Mouse (Mus musculus) forebrain, embryonic 12.5 days (tissue): ENCODE measurements around the gene Rplp2. TPM values are rescaled to one million over a fixed set of nuclear protein-coding genes. Genes with fewer than 3 reads are reported as not detected.
"Not testable (repeated sequence)": the region's sequence is repeated elsewhere in the genome, so short reads cannot be mapped to it uniquely, and the experiment has no call there.

Source experiments
- ATAC-seq: fragments of 200-750 bp; cut with Nextera tagmentation; 2 replicates; pipeline ENCODE4 v1.8.0; 2017; ENCODE audit warnings: moderate TSS enrichment; ENCODE audit not compliant: low FRiP score
- H3K27ac ChIP-seq: fragments of 300-500 bp; sonication (generic); 2 replicates; pipeline ENCODE4 v1.5.1; 2016; ENCODE audit warnings: mild to moderate bottlenecking
- H3K27me3 ChIP-seq: fragments of 300-500 bp; sonication (generic); 2 replicates; pipeline ENCODE4 v1.6.1; 2016; ENCODE audit warnings: mild to moderate bottlenecking
- H3K36me3 ChIP-seq: fragments of 300-500 bp; sonication (generic); replicated peaks from 2 replicates; pipeline ENCODE4 v1.6.1; 2016; ENCODE audit warnings: mild to moderate bottlenecking
- H3K4me1 ChIP-seq: fragments of 300-500 bp; sonication (generic); 2 replicates; pipeline ENCODE4 v1.6.1; 2016
- H3K4me2 ChIP-seq: fragments of 300-500 bp; sonication (generic); 2 replicates; pipeline ENCODE4 v1.6.1; 2016; ENCODE audit warnings: mild to moderate bottlenecking, moderate library complexity
- H3K4me3 ChIP-seq: fragments of 300-500 bp; sonication (generic); replicated peaks from 2 replicates; pipeline ENCODE4 v1.5.1; 2016; ENCODE audit warnings: mild to moderate bottlenecking
- H3K9ac ChIP-seq: fragments of 300-500 bp; sonication (generic); 2 replicates; pipeline ENCODE4 v1.6.1; 2016; ENCODE audit warnings: mild to moderate bottlenecking
- H3K9me3 ChIP-seq: fragments of 300-500 bp; sonication (generic); 2 replicates; pipeline ENCODE4 v1.6.1; 2016
- WGBS: fragments of 180-500 bp; shearing (Covaris S2); methylation state at CpG from one replicate; pipeline ENCODE4 v1.1.7; 2016; 5-methylcytosine and 5-hydroxymethylcytosine counted together
- polyA plus RNA-seq: library from polyadenylated mRNA; unstranded; fragments of >200 nt; fragmentation: Nextera tagmentation; extraction: Ambion mirVana; gene quantifications from 2 replicates; pipeline ENCODE4 v1.2.1, GENCODE M21; 2016

Gene Rplp2
- polyA plus RNA-seq, result 950 and 986 TPM in 2 replicates

GRCm38 (mm10) chr7:141447110-141447991 lies at the start of gene Rplp2:
TSS of gene Rplp2 (plus strand) at chr7:141447370.
- peak; percentile 91 for ATAC-seq
- Histone ChIP-seq H3K27me3 (no peaks in the 10 kb centered on the region), H3K36me3 (peaks cover 39% of the 10 kb centered on the region), H3K27ac (peak within 1 kb of the TSS; percentile 88), H3K4me1 (peaks cover 39% of the 10 kb centered on the region), H3K4me2 (peak within 1 kb of the TSS; percentile 76), H3K9ac (peak within 1 kb of the TSS; percentile 86), H3K4me3 (peak within 1 kb of the TSS; percentile 91), H3K9me3 (no peaks in the 10 kb centered on the region)
- under 1% methylated on average over 63 of the region's 63 CpGs for WGBS

GRCm38 (mm10) chr7:141403305-141403704 lies 43.9 kb upstream of the Rplp2 start:
- H3K36me3 ChIP-seq, result peaks cover 66% of the 10 kb centered on the region
- WGBS, result 37% methylated on average over 5 of the region's 5 CpGs
- no peaks in the 10 kb centered on the region for H3K9me3 ChIP-seq
- H3K4me3 ChIP-seq, result no peak overlapping the region
- no peaks in the 10 kb centered on the region for H3K4me1 ChIP-seq
- H3K27ac ChIP-seq, result no peak overlapping the region
- H3K4me2 ChIP-seq, result no peak overlapping the region
- no peaks in the 10 kb centered on the region for H3K27me3 ChIP-seq
- no peak overlapping the region for H3K9ac ChIP-seq
- ATAC-seq, result peak; percentile 65

DNA sequence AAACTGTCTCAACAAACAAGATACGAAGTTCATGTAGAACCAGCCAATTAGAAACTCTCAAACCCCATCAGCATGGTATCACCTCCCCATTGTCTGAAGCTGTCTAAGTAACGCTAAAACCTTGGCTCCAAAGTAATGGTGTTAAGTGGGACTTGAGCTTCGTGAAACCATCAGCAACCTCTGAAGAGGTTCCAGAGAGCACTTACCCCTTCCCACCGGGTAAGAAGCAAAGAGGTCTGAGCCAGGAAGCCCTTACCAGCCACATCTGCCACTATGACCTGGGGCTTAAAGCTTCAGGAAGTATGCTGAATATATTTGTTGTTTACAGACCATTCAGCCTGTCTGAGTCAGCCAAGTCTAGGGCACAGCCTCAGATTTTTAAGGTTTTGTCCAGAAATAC lies 41.7 kb upstream of the Rplp2 start:
- Histone ChIP-seq H3K27ac (no peak overlapping the region), H3K4me2 (no peak overlapping the region), H3K9ac (no peak overlapping the region), H3K9me3 (no peaks in the 10 kb centered on the region), H3K27me3 (no peaks in the 10 kb centered on the region), H3K36me3 (peaks cover 56% of the 10 kb centered on the region), H3K4me3 (no peak overlapping the region), H3K4me1 (peaks cover 4% of the 10 kb centered on the region; the same call in 1 of the 2 replicates)
- 82% methylated on average over 4 of the region's 4 CpGs for WGBS
- ATAC-seq, result no peak

GRCm38 (mm10) chr7:141407670-141408069 lies 39.5 kb upstream of the Rplp2 start:
- not testable (repeated sequence) for H3K9ac ChIP-seq, H3K9me3 ChIP-seq, H3K27ac ChIP-seq, H3K4me1 ChIP-seq, H3K4me2 ChIP-seq, ATAC-seq, H3K27me3 ChIP-seq, H3K4me3 ChIP-seq
- peaks cover 41% of the 10 kb centered on the region for H3K36me3 ChIP-seq
- WGBS, result 95% methylated on average over 7 of the region's 7 CpGs

DNA sequence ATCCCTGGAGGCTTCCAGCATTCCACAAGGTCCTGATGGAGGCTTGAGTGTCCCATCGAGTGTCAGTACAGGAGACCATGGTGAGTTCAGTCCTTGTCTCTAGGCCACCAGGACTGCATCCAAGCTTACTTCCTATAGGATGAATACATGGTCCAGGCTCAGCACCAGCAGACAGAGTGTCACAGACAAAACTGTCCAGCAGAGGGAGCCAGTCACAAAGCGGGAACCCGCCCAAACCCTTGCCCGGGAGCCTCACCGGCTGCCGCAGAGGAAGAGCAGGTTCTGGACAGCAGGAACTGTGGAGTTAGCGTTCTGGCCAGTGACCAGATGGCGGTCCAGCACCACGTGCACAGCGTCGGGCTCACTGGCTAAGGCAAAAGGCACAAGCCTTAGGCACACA lies 38.3 kb upstream of the Rplp2 start:
- peak; percentile 61; the same call in 1 of the 2 replicates for ATAC-seq
- peak overlapping the region; percentile 36; the same call in 1 of the 2 replicates for H3K9ac ChIP-seq
- 11% methylated on average over 11 of the region's 11 CpGs for WGBS

GRCm38 (mm10) chr7:141410631-141411030 lies 36.5 kb upstream of the Rplp2 start:
- Histone ChIP-seq H3K4me3 (no peak overlapping the region), H3K4me1 (peaks cover 17% of the 10 kb centered on the region), H3K27me3 (no peaks in the 10 kb centered on the region), H3K9me3 (no peaks in the 10 kb centered on the region), H3K27ac (no peak overlapping the region), H3K4me2 (no peak overlapping the region), H3K9ac (no peak overlapping the region), H3K36me3 (peaks cover 27% of the 10 kb centered on the region)
- ATAC-seq, result no peak
- WGBS, result 98% methylated on average over 8 of the region's 8 CpGs

More for the DNA sequence above, 38.3 kb upstream of the Rplp2 start:
- H3K9me3 ChIP-seq, result no peaks in the 10 kb centered on the region
- 0 out of 2 replicates have a peak overlapping the region, but pooled peaks have one; percentile 8 for H3K4me2 ChIP-seq
- H3K36me3 ChIP-seq, result peaks cover 32% of the 10 kb centered on the region
- H3K4me3 ChIP-seq, result no peak overlapping the region
- H3K27me3 ChIP-seq, result no peaks in the 10 kb centered on the region
- no peak overlapping the region for H3K27ac ChIP-seq
- H3K4me1 ChIP-seq, result peaks cover 12% of the 10 kb centered on the region

DNA sequence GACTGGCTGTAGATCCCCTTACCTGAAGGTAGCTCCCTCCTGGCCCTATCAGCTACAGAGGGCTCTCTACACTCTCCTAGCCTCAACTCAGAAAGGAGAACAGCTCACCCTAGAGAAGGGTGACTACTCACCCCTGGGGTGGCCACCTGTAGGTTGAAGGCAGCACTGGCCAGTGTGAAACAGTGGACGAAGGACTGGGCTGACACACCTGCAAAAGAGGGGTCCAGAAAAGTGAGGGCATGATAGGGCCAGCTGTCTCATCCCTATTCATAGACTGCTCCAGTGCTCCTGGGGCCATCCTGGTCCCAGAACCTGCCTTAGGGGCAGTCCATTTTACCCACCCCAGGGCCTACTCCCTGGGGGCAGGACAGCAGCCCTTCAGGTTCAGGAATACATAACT lies 35.5 kb upstream of the Rplp2 start:
- Histone ChIP-seq H3K9ac (0 out of 2 replicates have a peak overlapping the region, but pooled peaks have one; percentile 8), H3K4me1 (peaks cover 17% of the 10 kb centered on the region), H3K4me3 (no peak overlapping the region), H3K4me2 (no peak overlapping the region), H3K9me3 (no peaks in the 10 kb centered on the region), H3K27me3 (no peaks in the 10 kb centered on the region), H3K36me3 (peaks cover 27% of the 10 kb centered on the region), H3K27ac (no peak overlapping the region)
- ATAC-seq, result no peak
- WGBS, result 91% methylated on average over 1 of the region's 1 CpGs

GRCm38 (mm10) chr7:141413331-141413730 lies 33.8 kb upstream of the Rplp2 start:
- Histone ChIP-seq H3K9ac (peak overlapping the region; percentile 87), H3K4me1 (peaks cover 17% of the 10 kb centered on the region), H3K36me3 (peaks cover 19% of the 10 kb centered on the region; the same call in 1 of the 2 replicates), H3K27me3 (no peaks in the 10 kb centered on the region), H3K27ac (peak overlapping the region; percentile 78), H3K4me2 (peak overlapping the region; percentile 93), H3K4me3 (peak overlapping the region; percentile 69), H3K9me3 (no peaks in the 10 kb centered on the region)
- WGBS, result 3% methylated on average over 16 of the region's 16 CpGs
- peak; percentile 27 for ATAC-seq

GRCm38 (mm10) chr7:141413809-141414584 lies 33.2 kb upstream of the Rplp2 start, which contains the start of gene Gatd1:
TSS of gene Gatd1 (minus strand) at chr7:141414136.
- H3K36me3 ChIP-seq, result peaks cover 19% of the 10 kb centered on the region; the same call in 1 of the 2 replicates
- H3K4me3 ChIP-seq, result peak within 1 kb of the TSS; percentile 69
- peak within 1 kb of the TSS; percentile 87 for H3K9ac ChIP-seq
- peak within 1 kb of the TSS; percentile 93 for H3K4me2 ChIP-seq
- peaks cover 13% of the 10 kb centered on the region for H3K4me1 ChIP-seq
- no peaks in the 10 kb centered on the region for H3K27me3 ChIP-seq
- WGBS, result under 1% methylated on average over 48 of the region's 56 CpGs
- H3K9me3 ChIP-seq, result no peaks in the 10 kb centered on the region
- H3K27ac ChIP-seq, result peak within 1 kb of the TSS; percentile 78
- ATAC-seq, result peak; percentile 92

- WGBS, result 76% methylated on average over 6 of the region's 6 CpGs
- Histone ChIP-seq H3K9ac (no peak overlapping the region), H3K4me1 (peaks cover 12% of the 10 kb centered on the region), H3K27ac (no peak overlapping the region), H3K9me3 (no peaks in the 10 kb centered on the region), H3K36me3 (no peaks in the 10 kb centered on the region), H3K27me3 (no peaks in the 10 kb centered on the region), H3K4me3 (no peak overlapping the region), H3K4me2 (no peak overlapping the region)
- no peak for ATAC-seq
Observed at GRCm38 (mm10) chr7:141416144-141416841, 30.9 kb upstream of the Rplp2 start.

DNA sequence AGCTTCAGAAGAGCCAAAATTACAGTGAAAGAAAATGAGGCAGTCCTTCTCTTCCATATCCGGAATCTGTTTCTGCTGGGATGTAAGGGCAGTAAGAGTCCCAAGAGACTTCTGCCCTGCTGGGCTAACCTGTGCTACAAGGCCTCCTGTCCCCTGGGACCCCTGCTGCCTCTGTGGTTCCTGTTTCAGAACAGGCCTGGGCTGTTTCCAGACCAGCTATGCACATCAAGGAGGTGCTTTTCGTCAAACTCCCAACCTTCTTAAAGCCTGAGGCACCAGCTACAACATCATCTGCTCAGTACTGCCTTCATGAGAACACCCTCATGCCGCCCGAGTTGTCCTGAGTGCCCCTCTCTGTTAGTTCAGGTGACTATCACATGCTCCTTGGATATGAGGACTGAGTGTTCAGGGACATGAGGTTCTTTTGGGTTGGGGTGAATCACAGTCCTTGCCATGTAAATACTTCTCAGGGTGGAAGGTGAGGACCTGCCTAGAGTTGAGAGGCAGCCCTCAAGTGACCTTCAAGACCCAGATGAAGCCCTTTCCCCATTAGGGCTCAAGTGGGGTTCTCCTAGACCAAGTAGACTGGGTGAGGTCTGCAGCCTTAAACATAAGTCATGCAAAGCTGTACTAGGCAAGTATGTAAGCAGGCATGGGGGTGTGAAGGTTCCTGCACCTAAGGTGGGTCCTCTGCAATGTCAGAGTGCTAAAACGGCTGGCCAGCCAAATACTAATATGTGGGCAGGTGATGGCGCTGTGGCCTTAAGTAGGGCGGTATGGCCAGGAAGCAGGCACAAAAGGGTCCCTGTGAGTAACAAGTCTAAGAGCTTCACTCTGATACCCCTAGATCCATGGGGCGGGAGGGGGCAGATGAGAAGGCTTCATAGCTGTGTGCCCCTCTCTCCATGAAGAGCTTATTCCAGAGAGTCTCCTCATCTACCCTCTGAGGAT lies 29.2 kb upstream of the Rplp2 start:
- 72% methylated on average over 8 of the region's 8 CpGs for WGBS
- H3K4me3 ChIP-seq, result no peak overlapping the region
- no peaks in the 10 kb centered on the region for H3K9me3 ChIP-seq
- no peaks in the 10 kb centered on the region for H3K36me3 ChIP-seq
- no peak for ATAC-seq
- no peak overlapping the region for H3K4me2 ChIP-seq
- peaks cover 9% of the 10 kb centered on the region for H3K4me1 ChIP-seq
- H3K9ac ChIP-seq, result no peak overlapping the region
- no peak overlapping the region for H3K27ac ChIP-seq
- 0 out of 2 replicates have a peak, but pooled peaks cover under 1% of the 10 kb centered on the region for H3K27me3 ChIP-seq
